Mouse (Mus musculus) MEL (cell line): ENCODE measurements around the gene Zmat5.

Experiments used
- BHLHE40 ChIP-seq: IDR thresholded peaks from 2 replicates; pipeline ENCODE4 v1.6.1; 2012; ENCODE audit warnings: low read depth, mild to moderate bottlenecking, inconsistent platforms, low read length, improper control_type of control experiment, borderline replicate concordance
- CHD1 ChIP-seq: IDR thresholded peaks from 2 replicates; pipeline ENCODE4 v1.6.1; 2012; ENCODE audit warnings: low read depth, mild to moderate bottlenecking, inconsistent platforms, low read length, improper control_type of control experiment
- CTCF ChIP-seq, 3 experiments: IDR thresholded peaks in 2 of 3; conservative IDR thresholded peaks in 1 of 3; 2 replicates each; pipeline ENCODE4 v1.5.1; 2011 to 2012; ENCODE audit warnings: low read length in 3 of 3, low read depth in 2 of 3, mild to moderate bottlenecking in 2 of 3, improper control_type of control experiment in 1 of 3, inconsistent platforms in 1 of 3, mixed read lengths in 1 of 3, moderate library complexity in 1 of 3; ENCODE audit not compliant: control insufficient read depth in 1 of 3, insufficient read depth in 1 of 3, poor library complexity in 1 of 3, severe bottlenecking in 1 of 3
- ELF1 ChIP-seq: IDR thresholded peaks from 2 replicates; pipeline ENCODE4 v1.6.1; 2014; ENCODE audit warnings: low read depth, mild to moderate bottlenecking, inconsistent platforms, low read length, improper control_type of control experiment, moderate library complexity
- EP300 ChIP-seq, 2 experiments: IDR thresholded peaks; 2 replicates each; pipeline ENCODE4 v1.6.1; 2011; ENCODE audit warnings: improper control_type of control experiment in 2 of 2, low read length in 2 of 2, low read depth in 1 of 2, mild to moderate bottlenecking in 1 of 2
- GATA1 ChIP-seq: IDR thresholded peaks from 2 replicates; pipeline ENCODE4 v1.6.1; 2011; ENCODE audit warnings: low read depth, low read length, improper control_type of control experiment
- MAFK ChIP-seq: IDR thresholded peaks from 2 replicates; pipeline ENCODE4 v1.6.1; 2011; ENCODE audit warnings: low read depth, mild to moderate bottlenecking, low read length, improper control_type of control experiment, borderline replicate concordance
- MEF2A ChIP-seq: IDR thresholded peaks from 2 replicates; pipeline ENCODE4 v1.6.1; 2014; ENCODE audit warnings: low read depth, mild to moderate bottlenecking, inconsistent platforms, low read length, improper control_type of control experiment; ENCODE audit not compliant: poor library complexity, insufficient replicate concordance, severe bottlenecking; ENCODE audit errors: extremely low read depth
- POLR2A ChIP-seq, 2 experiments: IDR thresholded peaks; 2 replicates each; pipeline ENCODE4 v1.6.1; 2011 to 2012; ENCODE audit warnings: low read length in 2 of 2, mild to moderate bottlenecking in 2 of 2, control low read depth in 1 of 2, improper control_type of control experiment in 1 of 2, low read depth in 1 of 2, moderate library complexity in 1 of 2; ENCODE audit not compliant: control insufficient read depth in 1 of 2, insufficient read depth in 1 of 2, poor library complexity in 1 of 2
- POLR2AphosphoS5 ChIP-seq: IDR thresholded peaks from 2 replicates; pipeline ENCODE4 v1.6.1; 2012; ENCODE audit warnings: low read depth, borderline replicate concordance, mild to moderate bottlenecking, inconsistent platforms, low read length, moderate library complexity, mixed read lengths
- SIN3A ChIP-seq: IDR thresholded peaks from 2 replicates; pipeline ENCODE4 v1.6.1; 2012; ENCODE audit warnings: low read length, improper control_type of control experiment, inconsistent platforms
- UBTF ChIP-seq: IDR thresholded peaks from 2 replicates; pipeline ENCODE4 v1.6.1; 2012; ENCODE audit warnings: low read depth, mild to moderate bottlenecking, inconsistent platforms, low read length, improper control_type of control experiment, moderate library complexity, borderline replicate concordance; ENCODE audit not compliant: insufficient read depth

- no peak for TF ChIP-seq GATA1
- no peak for TF ChIP-seq SIN3A
- TF ChIP-seq CTCF (IDR thresholded peaks at IDR 0.05 in 2 of 3, conservative IDR thresholded peaks at IDR 0.05 in 1 of 3; ENCODE audit: control insufficient read depth in 1 of 3, insufficient read depth in 1 of 3, low read depth in 2 of 3, low read length in 3 of 3, poor library complexity in 1 of 3, severe bottlenecking in 1 of 3) = no peak
- no peak for TF ChIP-seq ELF1
- TF ChIP-seq POLR2AphosphoS5 = no peak
- TF ChIP-seq EP300 (IDR thresholded peaks at IDR 0.05; ENCODE audit: low read depth in 1 of 2, low read length in 2 of 2) = no peak
- no peak for TF ChIP-seq UBTF
- TF ChIP-seq MEF2A = no peak
- TF ChIP-seq BHLHE40 = no peak
- TF ChIP-seq POLR2A (IDR thresholded peaks at IDR 0.05; ENCODE audit: control insufficient read depth in 1 of 2, insufficient read depth in 1 of 2, low read depth in 1 of 2, low read length in 2 of 2, poor library complexity in 1 of 2) = no peak
- no peak for TF ChIP-seq MAFK
- no peak for TF ChIP-seq CHD1
Measured at GRCm38 (mm10) chr11:4737682-4738081, 33.2 kb downstream of the Zmat5 start.
